Mouse (Mus musculus): ENCODE results near the gene Rap1gap2. TPM values are rescaled to one million over a fixed set of nuclear protein-coding genes. Genes with fewer than 3 reads are reported as not detected.

Rap1gap2 gene
- total and polyA plus RNA-seq, 3 experiments: 55.4 to 79.8 (median 76.6) TPM

DNA sequence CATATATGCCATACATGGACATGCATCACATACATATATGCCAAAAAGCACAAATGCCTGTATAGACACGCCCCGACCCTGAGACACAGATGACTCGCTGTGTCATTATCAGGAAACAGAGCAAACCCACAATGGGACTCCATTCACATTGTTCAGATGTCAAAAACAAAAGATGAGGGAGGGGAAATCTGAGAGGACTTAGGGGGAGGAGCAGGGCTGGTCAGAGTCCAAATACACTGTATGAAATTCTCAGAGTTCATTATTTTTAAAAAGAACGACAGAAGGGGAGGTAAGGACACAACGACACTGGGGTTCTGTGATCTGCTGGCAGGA is 166.8 kb downstream of the Rap1gap2 start (continued):
- TF ChIP-seq MAZ (IDR thresholded peaks at IDR 0.05; ENCODE audit: low read depth, low read length) (0 out of 2 replicates have a peak, but pooled peaks have one; percentile 54), MAX (IDR thresholded peaks at IDR 0.05; ENCODE audit: low read length) (no peak; the same call in none of the 2 replicates), POLR2A (IDR thresholded peaks at IDR 0.05; ENCODE audit: low read depth, low read length) (no peak), GABPA (IDR thresholded peaks at IDR 0.05; ENCODE audit: insufficient replicate concordance, low read depth, low read length) (no peak), MAFK (IDR thresholded peaks at IDR 0.05; ENCODE audit: insufficient replicate concordance, low read length) (no peak), NRF1 (IDR thresholded peaks at IDR 0.05; ENCODE audit: low read depth, low read length) (no peak), ZMIZ1 (IDR thresholded peaks at IDR 0.05; ENCODE audit: low read depth, low read length) (peak; percentile 41; the same call in 1 of the 2 replicates), USF2 (conservative IDR thresholded peaks at IDR 0.05; ENCODE audit: low read depth, low read length) (no peak), RCOR1 (conservative IDR thresholded peaks at IDR 0.05; ENCODE audit: low read depth, low read length) (no peak), UBTF (IDR thresholded peaks at IDR 0.05; ENCODE audit: low read depth, low read length) (no peak), JUND (conservative IDR thresholded peaks at IDR 0.05; ENCODE audit: low read depth, low read length) (no peak), MEF2A (IDR thresholded peaks at IDR 0.05; ENCODE audit: borderline replicate concordance, low read depth, low read length) (no peak), SIN3A (IDR thresholded peaks at IDR 0.05; ENCODE audit: low read length) (peak; percentile 76; the same call in 1 of the 2 replicates), ZNF384 (IDR thresholded peaks at IDR 0.05; ENCODE audit: low read depth, low read length) (no peak), MXI1 (IDR thresholded peaks at IDR 0.05; ENCODE audit: low read depth, low read length) (no peak; the same call in 1 of the 2 replicates), EP300 (IDR thresholded peaks at IDR 0.05; ENCODE audit: low read length) (no peak), BHLHE40 (IDR thresholded peaks at IDR 0.05; ENCODE audit: low read depth, low read length) (no peak), KAT2A (IDR thresholded peaks at IDR 0.05; ENCODE audit: insufficient replicate concordance, low read length) (no peak), ZKSCAN1 (IDR thresholded peaks at IDR 0.05; ENCODE audit: borderline replicate concordance, low read depth, low read length) (no peak)

DNA sequence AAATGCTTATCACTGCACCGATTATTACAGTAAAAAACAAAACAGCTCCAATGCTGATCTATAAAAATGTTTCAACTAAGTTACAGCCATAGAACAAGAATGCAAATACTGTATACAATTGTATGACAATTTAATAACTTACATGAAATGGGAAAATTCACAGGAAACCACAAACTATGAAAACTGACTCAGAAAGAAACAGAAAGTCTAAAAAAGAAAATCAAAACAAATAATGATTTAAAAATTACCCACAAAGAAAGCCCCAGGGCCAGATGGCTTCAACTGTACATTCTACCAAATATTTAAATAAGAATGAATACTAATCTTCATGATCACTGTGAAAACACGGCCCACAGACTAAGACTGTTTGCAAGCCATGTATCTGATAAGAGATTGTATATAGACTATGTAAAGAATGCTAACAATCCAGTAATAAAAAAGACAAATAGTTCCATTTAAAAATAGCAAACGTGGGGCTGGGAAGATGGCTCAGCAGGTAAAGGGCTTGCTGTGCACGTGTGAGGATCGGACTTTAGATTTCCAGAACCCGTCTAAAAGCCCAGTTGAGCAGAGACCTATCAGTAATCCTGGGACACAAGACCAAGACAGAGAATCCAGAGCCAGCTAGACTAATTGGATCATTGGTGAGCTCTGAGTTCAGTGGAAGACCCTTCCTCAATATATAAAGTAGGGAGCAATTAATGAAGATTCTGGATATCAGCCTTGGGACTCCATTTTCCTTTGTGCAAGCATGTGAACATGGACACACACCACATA is 167.4 kb downstream of the Rap1gap2 start:
- in situ Hi-C loops (cut with MboI; ENCODE audit: low pct_ligation_motif_present, low pct_unique_long_range_greater_than_20kb, low sequenced_read_pairs): no loop called here
- peaks cover 35 to 80% of the 10 kb centered on the region in 2 experiments for H3K4me1 ChIP-seq (ENCODE audit: control insufficient read depth in 1 of 2, insufficient read depth in 2 of 2)
- dilution Hi-C loops (cut with MboI; ENCODE audit: extremely low pct_ligation_motif_present, extremely low pct_unique_long_range_greater_than_20kb, low sequenced_read_pairs): no loop called here

More for the DNA sequence above, 167.4 kb downstream of the Rap1gap2 start:
- Histone ChIP-seq H3K4me2 (ENCODE audit: insufficient read depth, low read depth, poor library complexity, severe bottlenecking) (peak overlapping the region; percentile 81), H3K27me3 (replicated peaks) (no peaks in the 10 kb centered on the region), H3K36me3 (replicated peaks in 1 of 2; ENCODE audit: control insufficient read depth in 1 of 2, insufficient read depth in 1 of 2, low read length in 1 of 2) (peaks cover 32 to 74% of the 10 kb centered on the region in 2 experiments), H3K4me3 (replicated peaks in 1 of 3; ENCODE audit: low read depth in 2 of 3, low read length in 2 of 3, poor library complexity in 1 of 3) (no peak overlapping the region), H3K9ac (ENCODE audit: insufficient read depth, low read depth) (peak overlapping the region; percentile 61), H3K27ac (ENCODE audit: insufficient read depth, low read depth) (peak overlapping the region; percentile 94), H3K9me3 (replicated peaks; ENCODE audit: low read length) (peaks cover 24% of the 10 kb centered on the region), H3K79me2 (replicated peaks; ENCODE audit: control insufficient read depth, extremely low read depth, insufficient read depth, poor library complexity, severe bottlenecking) (peaks cover 36% of the 10 kb centered on the region)
- peak; percentile 87 for TF ChIP-seq RCOR1 (conservative IDR thresholded peaks at IDR 0.05; ENCODE audit: low read depth, low read length)
- peak; percentile 63; the same call in 1 of the 2 replicates for TF ChIP-seq MYC (IDR thresholded peaks at IDR 0.05; ENCODE audit: low read depth, low read length)
- no peak for TF ChIP-seq RAD21 (IDR thresholded peaks at IDR 0.05; ENCODE audit: low read depth, low read length)
- TF ChIP-seq EP300 (IDR thresholded peaks at IDR 0.05; ENCODE audit: low read length): peak; percentile 99
- peak; percentile 85 for TF ChIP-seq BHLHE40 (IDR thresholded peaks at IDR 0.05; ENCODE audit: low read depth, low read length)
- peak; percentile 99 for TF ChIP-seq IRF4 (IDR thresholded peaks at IDR 0.05; ENCODE audit: low read depth, low read length)
- TF ChIP-seq MAFK (IDR thresholded peaks at IDR 0.05; ENCODE audit: insufficient replicate concordance, low read length): peak; percentile 85
- TF ChIP-seq JUND (conservative IDR thresholded peaks at IDR 0.05; ENCODE audit: low read depth, low read length): peak; percentile 97
- TF ChIP-seq PAX5 (IDR thresholded peaks at IDR 0.05; ENCODE audit: low read length): no peak
- TF ChIP-seq NRF1 (IDR thresholded peaks at IDR 0.05; ENCODE audit: low read depth, low read length): no peak
- TF ChIP-seq HCFC1 (IDR thresholded peaks at IDR 0.05; ENCODE audit: low read depth, low read length): 0 out of 2 replicates have a peak, but pooled peaks have one; percentile 19
- TF ChIP-seq SIN3A (IDR thresholded peaks at IDR 0.05; ENCODE audit: low read length): peak; percentile 83
- TF ChIP-seq CHD1 (IDR thresholded peaks at IDR 0.05; ENCODE audit: low read depth, low read length): peak; percentile 27; the same call in 1 of the 2 replicates
- TF ChIP-seq MXI1 (IDR thresholded peaks at IDR 0.05; ENCODE audit: low read depth, low read length): peak; percentile 79; the same call in 1 of the 2 replicates
- peak; percentile 73 for TF ChIP-seq MAX (IDR thresholded peaks at IDR 0.05; ENCODE audit: low read length)
- peak; percentile 87 for TF ChIP-seq ETS1 (conservative IDR thresholded peaks at IDR 0.05; ENCODE audit: low read depth, low read length)
- TF ChIP-seq POLR2A (IDR thresholded peaks at IDR 0.05; ENCODE audit: low read depth, low read length): no peak
- TF ChIP-seq SMC3 (IDR thresholded peaks at IDR 0.05; ENCODE audit: low read depth, low read length): no peak
- TF ChIP-seq MEF2A (IDR thresholded peaks at IDR 0.05; ENCODE audit: borderline replicate concordance, low read depth, low read length): peak; percentile 96
- 0 out of 2 replicates have a peak, but pooled peaks have one; percentile 13 for TF ChIP-seq E2F4 (IDR thresholded peaks at IDR 0.05; ENCODE audit: insufficient replicate concordance, low read depth, low read length)
- TF ChIP-seq TCF12 (IDR thresholded peaks at IDR 0.05; ENCODE audit: low read depth, low read length): peak; percentile 94
- TF ChIP-seq JUN (IDR thresholded peaks at IDR 0.05; ENCODE audit: insufficient read depth, low read depth, low read length): peak; percentile 94
- TF ChIP-seq ZKSCAN1 (IDR thresholded peaks at IDR 0.05; ENCODE audit: borderline replicate concordance, low read depth, low read length): no peak
- DNase-seq (ENCODE audit: extremely low read depth): peak; percentile 64
